Mouse (Mus musculus) ES-E14 (cell line): Measurements from ENCODE around the gene Arhgap21.

Source experiments
- CHD2 ChIP-seq: IDR thresholded peaks from 2 replicates; pipeline ENCODE4 v1.6.1; 2014; ENCODE audit warnings: mild to moderate bottlenecking, low read depth, low read length, inconsistent platforms
- HCFC1 ChIP-seq: IDR thresholded peaks from 2 replicates; pipeline ENCODE4 v1.6.1; 2012; ENCODE audit warnings: low read length, inconsistent platforms, borderline replicate concordance; ENCODE audit not compliant: insufficient read depth
- MAFK ChIP-seq: IDR thresholded peaks from 2 replicates; pipeline ENCODE4 v1.6.1; 2014; ENCODE audit warnings: mild to moderate bottlenecking, low read depth, low read length, inconsistent platforms; ENCODE audit not compliant: insufficient read depth
- ZC3H11A ChIP-seq: IDR thresholded peaks from 2 replicates; pipeline ENCODE4 v1.6.1; 2012; ENCODE audit warnings: low read depth, mild to moderate bottlenecking, inconsistent platforms, low read length, borderline replicate concordance
- ZNF384 ChIP-seq: IDR thresholded peaks from 2 replicates; pipeline ENCODE4 v1.6.1; 2012; ENCODE audit warnings: low read depth, low read length, inconsistent platforms

GRCm38 (mm10) chr2:20811506-20811905 lies 157.2 kb downstream of the Arhgap21 start:
- TF ChIP-seq ZNF384 (no peak), MAFK (no peak), CHD2 (no peak), ZC3H11A (no peak), HCFC1 (no peak)
